Comparison of ENCODE assay signal across 24 mouse cellular contexts in genomic region chr13:51333481-51333880, GRCm38 (mm10).
DNase-seq lines count a peak whose midpoint lies in the region; ATAC-seq and TF ChIP-seq lines count a peak whose summit lies in the region.
"Had no signal": no experiment of that assay in that cellular context is flagged by ENCODE, and none has a peak within 500 bp of the region (broad histone marks: within the 10 kb centered on the region; RNA-seq: fewer than 3 reads in every experiment).

No protein-coding gene starts in this region.

- no peak for TF ChIP-seq POLR2A in embryonic fibroblast, embryonic 13.5 days (IDR thresholded peaks at IDR 0.05; ENCODE audit: low read depth, low read length)

- H3K27me3 ChIP-seq in kidney, embryonic 16.5 days (ENCODE audit: insufficient read depth, low read length): no peaks in the 10 kb centered on the region
- H3K27me3 ChIP-seq: CH12.LX; embryonic facial prominence, embryonic 13.5 days; embryonic facial prominence, embryonic 15.5 days; forebrain, embryonic 13.5 days; forebrain, embryonic 15.5 days had no signal

- H3K36me3 ChIP-seq in kidney, embryonic 16.5 days (ENCODE audit: insufficient read depth, low read length): no peaks in the 10 kb centered on the region
- H3K36me3 ChIP-seq: embryonic facial prominence, embryonic 13.5 days; embryonic facial prominence, embryonic 15.5 days; forebrain, embryonic 15.5 days; G1E had no signal

- DNase-seq in 3T3-L1 (ENCODE audit: low read depth, low spot score) (peak; percentile 82), NIH3T3 (ENCODE audit: low read depth) (peak; percentile 76)
- DNase-seq in frontal cortex, adult 2 months (ENCODE audit: extremely low spot score in 1 of 2, low spot score in 1 of 2): no peak
- DNase-seq: adrenal gland, postnatal 10 days; adrenal gland, postnatal 25 days; B cell, adult 2 months; cerebellum, adult 11 months; cerebellum, adult 18-20 months; cerebellum, adult 8-10 months; cerebellum, adult 9-11 months; cerebellum, postnatal 14 days; cerebellum, postnatal 36 days; embryo, embryonic 11 days; forebrain, postnatal 0 days had no signal

- no peak overlapping the region for H3K4me3 ChIP-seq in embryonic fibroblast, embryonic 13.5 days (ENCODE audit: insufficient read depth, low read length)
- H3K4me3 ChIP-seq in kidney, embryonic 16.5 days (ENCODE audit: low read length): no peak overlapping the region
- H3K4me3 ChIP-seq: embryonic facial prominence, embryonic 13.5 days; embryonic facial prominence, embryonic 15.5 days; forebrain, embryonic 13.5 days; forebrain, embryonic 15.5 days had no signal

- H3K27ac ChIP-seq in embryonic fibroblast, embryonic 13.5 days (ENCODE audit: insufficient read depth, low read length): peak overlapping the region; percentile 97
- no peak overlapping the region for H3K27ac ChIP-seq in kidney, embryonic 16.5 days (ENCODE audit: low read length)
- H3K27ac ChIP-seq: forebrain, embryonic 13.5 days; forebrain, embryonic 15.5 days had no signal

- H3K4me2 ChIP-seq in kidney, embryonic 16.5 days (replicated peaks; ENCODE audit: low read depth, low read length): no peak overlapping the region
- H3K4me2 ChIP-seq: embryonic facial prominence, embryonic 13.5 days; embryonic facial prominence, embryonic 15.5 days; forebrain, embryonic 13.5 days; forebrain, embryonic 15.5 days had no signal

- no peaks in the 10 kb centered on the region for H3K9me3 ChIP-seq in kidney, embryonic 16.5 days (ENCODE audit: low read length)
- H3K9me3 ChIP-seq: embryonic facial prominence, embryonic 13.5 days; embryonic facial prominence, embryonic 15.5 days; forebrain, embryonic 13.5 days; forebrain, embryonic 15.5 days had no signal

- WGBS in kidney, embryonic 16.5 days: 77% methylated on average over 5 of the region's 5 CpGs

- no peak for ATAC-seq in kidney, embryonic 16.5 days (ENCODE audit: low FRiP score, low TSS enrichment)
- ATAC-seq: activated CD4-positive, CD25-positive, alpha-beta regulatory T cell, adult 4 months; CD4-positive, CD25-positive, alpha-beta regulatory T cell, adult 4 months; forebrain, embryonic 13.5 days; forebrain, embryonic 15.5 days; forebrain, postnatal 0 days had no signal

- TF ChIP-seq CTCF in embryonic fibroblast, embryonic 13.5 days (IDR thresholded peaks at IDR 0.05; ENCODE audit: borderline replicate concordance, insufficient read depth, low read length): no peak

- no peak overlapping the region for H3K9ac ChIP-seq in kidney, embryonic 16.5 days (replicated peaks; ENCODE audit: low read length)
- H3K9ac ChIP-seq: embryonic facial prominence, embryonic 13.5 days; embryonic facial prominence, embryonic 15.5 days; forebrain, embryonic 13.5 days; forebrain, embryonic 15.5 days; forebrain, postnatal 0 days had no signal

- H3K4me1 ChIP-seq in embryonic fibroblast, embryonic 13.5 days (ENCODE audit: control insufficient read depth, insufficient read depth, low read length): peaks cover 20% of the 10 kb centered on the region
- peaks cover 13% of the 10 kb centered on the region for H3K4me1 ChIP-seq in kidney, embryonic 16.5 days (ENCODE audit: insufficient read depth, low read length)

Comparison
In these comparisons a context has a peak if more than half of its experiments do, and no peak if none do; other contexts are left out.
1. DNase-seq: peak in 3T3-L1 (single experiment) and NIH3T3 (single experiment); none in frontal cortex, adult 2 months (0 of 2).